Mouse (Mus musculus) limb, embryonic 13.5 days (tissue): ENCODE measurements around the gene Dynll2. TPM values are rescaled to one million over a fixed set of nuclear protein-coding genes. Genes with fewer than 3 reads are reported as not detected.
A peak's percentile ranks its signal among the peaks of the same experiment; 100 is the strongest.

ENCODE experiments used
- ATAC-seq: fragments of 200-750 bp; cut with Nextera tagmentation; 2 replicates; pipeline ENCODE4 v1.8.0; 2017; ENCODE audit warnings: low read depth, moderate number of reproducible peaks, moderate TSS enrichment; ENCODE audit not compliant: low FRiP score
- H3K27ac ChIP-seq: fragments of 300-500 bp; sonication (generic); 2 replicates; pipeline ENCODE4 v1.5.1; 2015; ENCODE audit warnings: inconsistent platforms, mild to moderate bottlenecking, moderate library complexity
- H3K27me3 ChIP-seq: fragments of 300-500 bp; sonication (generic); 2 replicates; pipeline ENCODE4 v1.6.1; 2015; ENCODE audit warnings: mild to moderate bottlenecking, inconsistent platforms
- H3K36me3 ChIP-seq: fragments of 300-500 bp; sonication (generic); 2 replicates; pipeline ENCODE4 v1.6.1; 2015; ENCODE audit warnings: inconsistent platforms, mild to moderate bottlenecking, moderate library complexity
- H3K4me1 ChIP-seq: fragments of 300-500 bp; sonication (generic); 2 replicates; pipeline ENCODE4 v1.6.1; 2015; ENCODE audit warnings: inconsistent platforms
- H3K4me2 ChIP-seq: fragments of 300-500 bp; sonication (generic); replicated peaks from 2 replicates; pipeline ENCODE4 v1.6.1; 2015; ENCODE audit warnings: inconsistent platforms, mild to moderate bottlenecking, moderate library complexity
- H3K4me3 ChIP-seq: fragments of 300-500 bp; sonication (generic); 2 replicates; pipeline ENCODE4 v1.5.1; 2015; ENCODE audit warnings: moderate library complexity, mild to moderate bottlenecking, inconsistent platforms
- H3K9ac ChIP-seq: fragments of 300-500 bp; sonication (generic); 2 replicates; pipeline ENCODE4 v1.6.1; 2015; ENCODE audit warnings: mild to moderate bottlenecking, inconsistent platforms
- H3K9me3 ChIP-seq: fragments of 300-500 bp; sonication (generic); 2 replicates; pipeline ENCODE4 v1.6.1; 2016; ENCODE audit warnings: inconsistent platforms
- WGBS: fragments of 180-500 bp; shearing (Covaris S2); methylation state at CpG from one replicate; pipeline ENCODE4 v1.1.7; 2015; 5-methylcytosine and 5-hydroxymethylcytosine counted together
- polyA plus RNA-seq: library from polyadenylated mRNA; unstranded; fragments of >200 nt; fragmentation: Nextera tagmentation; extraction: Ambion mirVana; gene quantifications from 2 replicates; pipeline ENCODE4 v1.2.1, GENCODE M21; 2015

The Dynll2 gene
- polyA plus RNA-seq, 1 experiment from 2014 or later, result 16.7 TPM

- ATAC-seq, result no peak
- Histone ChIP-seq H3K36me3 (no peaks in the 10 kb centered on the region), H3K27ac (no peak overlapping the region), H3K4me2 (no peak overlapping the region), H3K4me3 (no peak overlapping the region), H3K9ac (no peak overlapping the region), H3K27me3 (peaks cover 8% of the 10 kb centered on the region; the same call in 1 of the 2 replicates), H3K9me3 (no peaks in the 10 kb centered on the region), H3K4me1 (peaks cover 16% of the 10 kb centered on the region)
- 88% methylated on average over 11 of the region's 11 CpGs for WGBS
Measured at GRCm38 (mm10) chr11:88012621-88013244, 25.4 kb upstream of the Dynll2 start.

- ATAC-seq, result no peak
- Histone ChIP-seq H3K4me3 (no peak overlapping the region), H3K4me2 (no peak overlapping the region), H3K36me3 (no peaks in the 10 kb centered on the region), H3K27me3 (peaks cover 8% of the 10 kb centered on the region; the same call in 1 of the 2 replicates), H3K9me3 (no peaks in the 10 kb centered on the region), H3K27ac (no peak overlapping the region), H3K9ac (no peak overlapping the region), H3K4me1 (peaks cover 16% of the 10 kb centered on the region)
- WGBS, result 85% methylated on average over 7 of the region's 7 CpGs
Measured at GRCm38 (mm10) chr11:88011914-88012419, 24.6 kb upstream of the Dynll2 start.

GRCm38 (mm10) chr11:88011208-88011913, 24.0 kb upstream of the Dynll2 start:
- peaks cover 16% of the 10 kb centered on the region for H3K4me1 ChIP-seq
- ATAC-seq, result no peak
- H3K36me3 ChIP-seq, result no peaks in the 10 kb centered on the region
- H3K27me3 ChIP-seq, result peaks cover 8% of the 10 kb centered on the region; the same call in 1 of the 2 replicates
- no peak overlapping the region for H3K4me2 ChIP-seq
- no peak overlapping the region for H3K9ac ChIP-seq
- WGBS, result 67% methylated on average over 11 of the region's 11 CpGs
- H3K4me3 ChIP-seq, result no peak overlapping the region
- no peaks in the 10 kb centered on the region for H3K9me3 ChIP-seq
- H3K27ac ChIP-seq, result no peak overlapping the region

GRCm38 (mm10) chr11:88009542-88010190, 22.3 kb upstream of the Dynll2 start:
- Histone ChIP-seq H3K4me1 (peaks cover 16% of the 10 kb centered on the region), H3K9ac (peak overlapping the region; percentile 55; the same call in 1 of the 2 replicates), H3K9me3 (no peaks in the 10 kb centered on the region), H3K4me2 (peak overlapping the region; percentile 48), H3K4me3 (no peak overlapping the region; the same call in 1 of the 2 replicates), H3K36me3 (no peaks in the 10 kb centered on the region), H3K27ac (no peak overlapping the region), H3K27me3 (peaks cover 8% of the 10 kb centered on the region; the same call in 1 of the 2 replicates)
- WGBS, result 16% methylated on average over 16 of the region's 16 CpGs
- ATAC-seq, result peak; percentile 36; the same call in 1 of the 2 replicates

- WGBS, result 42% methylated on average over 1 of the region's 1 CpGs
- Histone ChIP-seq H3K4me3 (no peak overlapping the region), H3K27ac (no peak overlapping the region), H3K4me2 (no peak overlapping the region), H3K27me3 (peaks cover 8% of the 10 kb centered on the region; the same call in 1 of the 2 replicates), H3K4me1 (peaks cover 16% of the 10 kb centered on the region), H3K9ac (no peak overlapping the region), H3K9me3 (no peaks in the 10 kb centered on the region), H3K36me3 (no peaks in the 10 kb centered on the region)
- no peak for ATAC-seq
Measured at GRCm38 (mm10) chr11:88008641-88009040, 21.3 kb upstream of the Dynll2 start.

GRCm38 (mm10) chr11:88004123-88004522, 16.8 kb upstream of the Dynll2 start:
- Histone ChIP-seq H3K36me3 (peaks cover 4% of the 10 kb centered on the region), H3K4me2 (no peak overlapping the region), H3K9ac (no peak overlapping the region), H3K27ac (no peak overlapping the region), H3K4me3 (no peak overlapping the region), H3K9me3 (no peaks in the 10 kb centered on the region), H3K27me3 (no peaks in the 10 kb centered on the region), H3K4me1 (no peaks in the 10 kb centered on the region; the same call in 1 of the 2 replicates)
- WGBS, result 46% methylated on average over 2 of the region's 2 CpGs
- ATAC-seq, result no peak

GRCm38 (mm10) chr11:88002738-88003137, 15.4 kb upstream of the Dynll2 start:
- H3K4me3 ChIP-seq, result no peak overlapping the region
- no peak for ATAC-seq
- no peak overlapping the region for H3K9ac ChIP-seq
- H3K4me2 ChIP-seq, result no peak overlapping the region
- H3K4me1 ChIP-seq, result no peaks in the 10 kb centered on the region
- no peaks in the 10 kb centered on the region for H3K9me3 ChIP-seq
- WGBS, result 59% methylated on average over 4 of the region's 4 CpGs
- no peaks in the 10 kb centered on the region for H3K27me3 ChIP-seq
- no peak overlapping the region for H3K27ac ChIP-seq
- peaks cover 4% of the 10 kb centered on the region for H3K36me3 ChIP-seq

- H3K36me3 ChIP-seq, result peaks cover 4% of the 10 kb centered on the region
- H3K9ac ChIP-seq, result no peak overlapping the region
- no peaks in the 10 kb centered on the region for H3K4me1 ChIP-seq
- 93% methylated on average over 5 of the region's 5 CpGs for WGBS
- no peak overlapping the region for H3K4me2 ChIP-seq
- no peaks in the 10 kb centered on the region for H3K27me3 ChIP-seq
- no peaks in the 10 kb centered on the region for H3K9me3 ChIP-seq
- H3K27ac ChIP-seq, result no peak overlapping the region
- ATAC-seq, result no peak
- no peak overlapping the region for H3K4me3 ChIP-seq
Measured at GRCm38 (mm10) chr11:87999751-88000150, 12.4 kb upstream of the Dynll2 start.

GRCm38 (mm10) chr11:87991806-87992205, 4.5 kb upstream of the Dynll2 start:
- H3K27ac ChIP-seq, result 0 out of 2 replicates have a peak overlapping the region, but pooled peaks have one; percentile 7
- no peak overlapping the region for H3K4me3 ChIP-seq
- H3K4me2 ChIP-seq, result no peak overlapping the region
- H3K4me1 ChIP-seq, result 0 out of 2 replicates have a peak, but pooled peaks cover 6% of the 10 kb centered on the region
- no peak for ATAC-seq
- H3K27me3 ChIP-seq, result no peaks in the 10 kb centered on the region
- H3K36me3 ChIP-seq, result no peaks in the 10 kb centered on the region
- no peak overlapping the region for H3K9ac ChIP-seq
- 46% methylated on average over 4 of the region's 4 CpGs for WGBS
- no peaks in the 10 kb centered on the region for H3K9me3 ChIP-seq

GRCm38 (mm10) chr11:87987861-87988260, 528 bp upstream of the Dynll2 start:
- WGBS, result 69% methylated on average over 11 of the region's 11 CpGs
- Histone ChIP-seq H3K27ac (peak overlapping the region; percentile 73; the same call in 1 of the 2 replicates), H3K9ac (peak overlapping the region; percentile 67), H3K4me1 (peaks cover 28% of the 10 kb centered on the region), H3K9me3 (no peaks in the 10 kb centered on the region), H3K36me3 (peaks cover 15% of the 10 kb centered on the region), H3K27me3 (no peaks in the 10 kb centered on the region), H3K4me2 (peak overlapping the region; percentile 95), H3K4me3 (peak overlapping the region; percentile 95)
- peak; percentile 2; the same call in 1 of the 2 replicates for ATAC-seq

GRCm38 (mm10) chr11:87986141-87986741, 1.1 kb downstream of the Dynll2 start:
- Histone ChIP-seq H3K27ac (peak overlapping the region; percentile 93; the same call in 1 of the 2 replicates), H3K27me3 (no peaks in the 10 kb centered on the region), H3K4me2 (peak overlapping the region; percentile 95), H3K9me3 (no peaks in the 10 kb centered on the region), H3K9ac (peak overlapping the region; percentile 99), H3K4me3 (peak overlapping the region; percentile 95), H3K36me3 (peaks cover 30% of the 10 kb centered on the region), H3K4me1 (peaks cover 28% of the 10 kb centered on the region)
- 3% methylated on average over 13 of the region's 13 CpGs for WGBS
- no peak for ATAC-seq
